In genomic region chr13:3673151-3673550, GRCm38 (mm10) we compare ENCODE assay signal across 19 mouse cellular contexts. TPM values are rescaled to one million over a fixed set of nuclear protein-coding genes. Genes with fewer than 3 reads are reported as not detected.
DNase-seq lines count a peak whose midpoint lies in the region; ATAC-seq and TF ChIP-seq lines count a peak whose summit lies in the region.
"Had no signal": no experiment of that assay in that cellular context is flagged by ENCODE, and none has a peak within 500 bp of the region (broad histone marks: within the 10 kb centered on the region; RNA-seq: fewer than 3 reads in every experiment).

No protein-coding gene starts in this region.

- WGBS in lung, embryonic 14.5 days: 74% methylated on average over 3 of the region's 3 CpGs
- 75% methylated on average over 3 of the region's 3 CpGs for whole genome bisulfite sequencing in embryonic facial prominence, embryonic 10.5 days
- whole genome bisulfite sequencing in embryonic facial prominence, embryonic 12.5 days: 60% methylated on average over 3 of the region's 3 CpGs
- 58% methylated on average over 3 of the region's 3 CpGs for WGBS in limb, embryonic 15.5 days

- H3K4me2 ChIP-seq in lung, embryonic 14.5 days: no peak overlapping the region
- no peak overlapping the region for H3K4me2 ChIP-seq in embryonic facial prominence, embryonic 12.5 days (replicated peaks)
- H3K4me2 ChIP-seq in limb, embryonic 15.5 days: no peak overlapping the region
- H3K4me2 ChIP-seq: embryonic facial prominence, embryonic 13.5 days; forebrain, embryonic 13.5 days; heart, embryonic 12.5 days; hindbrain, embryonic 14.5 days had no signal

- ATAC-seq in lung, embryonic 14.5 days (ENCODE audit: insufficient read depth): peak; percentile 28; the same call in 1 of the 2 replicates
- ATAC-seq in embryonic facial prominence, embryonic 12.5 days (ENCODE audit: insufficient number of reproducible peaks, insufficient read depth, low FRiP score, low TSS enrichment): no peak
- no peak for ATAC-seq in limb, embryonic 15.5 days (ENCODE audit: insufficient number of reproducible peaks, low FRiP score, low TSS enrichment, low read depth)
- ATAC-seq: forebrain, embryonic 13.5 days; forebrain, postnatal 0 days had no signal

- H3K9ac ChIP-seq in lung, embryonic 14.5 days: no peak overlapping the region
- H3K9ac ChIP-seq in embryonic facial prominence, embryonic 12.5 days: no peak overlapping the region
- no peak overlapping the region for H3K9ac ChIP-seq in limb, embryonic 15.5 days
- H3K9ac ChIP-seq: embryonic facial prominence, embryonic 13.5 days; forebrain, embryonic 13.5 days; forebrain, postnatal 0 days; heart, embryonic 12.5 days; hindbrain, embryonic 14.5 days had no signal

- no peak for TF ChIP-seq CTCF in lung, embryonic 14.5 days (IDR thresholded peaks at IDR 0.05; ENCODE audit: low read depth)

- H3K4me1 ChIP-seq in lung, embryonic 14.5 days (ENCODE audit: insufficient read depth): no peaks in the 10 kb centered on the region
- H3K4me1 ChIP-seq in embryonic facial prominence, embryonic 10.5 days: peaks cover 25% of the 10 kb centered on the region
- H3K4me1 ChIP-seq in embryonic facial prominence, embryonic 12.5 days: peaks cover 21% of the 10 kb centered on the region
- H3K4me1 ChIP-seq in limb, embryonic 15.5 days: peaks cover 42% of the 10 kb centered on the region
- H3K4me1 ChIP-seq: forebrain, embryonic 13.5 days; heart, embryonic 12.5 days; hindbrain, embryonic 10.5 days had no signal

- no peak for DNase-seq in lung, embryonic 14.5 days
- DNase-seq in lung, postnatal 36 days: no peak
- no peak for DNase-seq in embryonic facial prominence, embryonic 10.5 days (ENCODE audit: low spot score)
- DNase-seq in urinary bladder, postnatal 10 days (ENCODE audit: low spot score): no peak
- DNase-seq: adrenal gland, postnatal 10 days; cerebellum, adult 11 months; cerebellum, adult 8-10 months; cerebellum, postnatal 14 days; embryo, embryonic 11 days; forebrain, postnatal 0 days had no signal

- H3K27ac ChIP-seq in lung, embryonic 14.5 days (ENCODE audit: low read depth): peak overlapping the region; percentile 15; the same call in 1 of the 2 replicates
- 0 out of 2 replicates have a peak overlapping the region, but pooled peaks have one; percentile 24 for H3K27ac ChIP-seq in embryonic facial prominence, embryonic 10.5 days (replicated peaks)
- 0 out of 2 replicates have a peak overlapping the region, but pooled peaks have one; percentile 41 for H3K27ac ChIP-seq in embryonic facial prominence, embryonic 12.5 days
- H3K27ac ChIP-seq in limb, embryonic 15.5 days: peak overlapping the region; percentile 77
- H3K27ac ChIP-seq: forebrain, embryonic 13.5 days; heart, adult 2 months; hindbrain, embryonic 10.5 days; hindbrain, embryonic 14.5 days had no signal

- H3K4me3 ChIP-seq in lung, embryonic 14.5 days (ENCODE audit: low read depth, low read length): no peak overlapping the region
- H3K4me3 ChIP-seq in embryonic facial prominence, embryonic 10.5 days: no peak overlapping the region
- H3K4me3 ChIP-seq in embryonic facial prominence, embryonic 12.5 days: no peak overlapping the region
- no peak overlapping the region for H3K4me3 ChIP-seq in limb, embryonic 15.5 days
- H3K4me3 ChIP-seq: embryonic facial prominence, embryonic 13.5 days; forebrain, embryonic 13.5 days; heart, adult 2 months; heart, embryonic 12.5 days; hindbrain, embryonic 10.5 days had no signal

- no peaks in the 10 kb centered on the region for H3K9me3 ChIP-seq in lung, embryonic 14.5 days (ENCODE audit: low read depth, low read length)
- H3K9me3 ChIP-seq in embryonic facial prominence, embryonic 10.5 days: peaks cover 4% of the 10 kb centered on the region; the same call in 1 of the 2 replicates
- no peaks in the 10 kb centered on the region; the same call in 1 of the 2 replicates for H3K9me3 ChIP-seq in embryonic facial prominence, embryonic 12.5 days
- H3K9me3 ChIP-seq in limb, embryonic 15.5 days: no peaks in the 10 kb centered on the region
- H3K9me3 ChIP-seq: embryonic facial prominence, embryonic 13.5 days; forebrain, embryonic 13.5 days; G1E; hindbrain, embryonic 10.5 days had no signal

- no peaks in the 10 kb centered on the region for H3K36me3 ChIP-seq in lung, embryonic 14.5 days (ENCODE audit: insufficient read depth)
- H3K36me3 ChIP-seq in embryonic facial prominence, embryonic 10.5 days (replicated peaks): no peaks in the 10 kb centered on the region
- H3K36me3 ChIP-seq in embryonic facial prominence, embryonic 12.5 days: no peaks in the 10 kb centered on the region
- no peaks in the 10 kb centered on the region for H3K36me3 ChIP-seq in limb, embryonic 15.5 days
- H3K36me3 ChIP-seq: embryonic facial prominence, embryonic 13.5 days; G1E; heart, embryonic 12.5 days; hindbrain, embryonic 10.5 days had no signal

- no peaks in the 10 kb centered on the region for H3K27me3 ChIP-seq in lung, embryonic 14.5 days (ENCODE audit: insufficient read depth, low read length)
- H3K27me3 ChIP-seq in embryonic facial prominence, embryonic 10.5 days (replicated peaks; ENCODE audit: low read depth, poor library complexity, severe bottlenecking): no peaks in the 10 kb centered on the region
- no peaks in the 10 kb centered on the region for H3K27me3 ChIP-seq in embryonic facial prominence, embryonic 12.5 days
- H3K27me3 ChIP-seq in limb, embryonic 15.5 days: no peaks in the 10 kb centered on the region
- H3K27me3 ChIP-seq: embryonic facial prominence, embryonic 13.5 days; forebrain, embryonic 13.5 days; heart, embryonic 12.5 days had no signal

RNA-seq across cellular contexts. Expression of gene Asb13, which starts 39.3 kb away (rescaled TPM):
- polyA plus RNA-seq in lung, embryonic 14.5 days (2014; fragmentation: Nextera tagmentation; extraction: Ambion mirVana): 10.7 and 10.8 TPM in 2 replicates
- 15.0 and 22.2 TPM in 2 replicates for polyA plus RNA-seq in embryonic facial prominence, embryonic 10.5 days (2016; fragmentation: Nextera tagmentation; extraction: Ambion mirVana)
- polyA plus RNA-seq in embryonic facial prominence, embryonic 12.5 days (2016; fragmentation: Nextera tagmentation; extraction: Ambion mirVana): 11.2 and 13.2 TPM in 2 replicates
- 10.1 and 11.9 TPM in 2 replicates for polyA plus RNA-seq in limb, embryonic 15.5 days (2015; fragmentation: Nextera tagmentation; extraction: Ambion mirVana)
- polyA plus RNA-seq: G1E had no signal

Comparison
In these comparisons a context has a peak if more than half of its experiments do, and no peak if none do; other contexts are left out.
1. H3K27ac ChIP-seq: peak in every context shown above with its lines; median percentile 77 in limb, embryonic 15.5 days; 41 in embryonic facial prominence, embryonic 12.5 days; 24 in embryonic facial prominence, embryonic 10.5 days; 15 in lung, embryonic 14.5 days.